Mouse (Mus musculus) bone marrow macrophage, adult 2 months (primary cell): ENCODE data around the gene Gm4353. TPM values are rescaled to one million over a fixed set of nuclear protein-coding genes. Genes with fewer than 3 reads are reported as not detected.

ENCODE experiments used
- H3K27ac ChIP-seq: 2 replicates; pipeline ENCODE4 v1.5.1; 2012; ENCODE audit warnings: low read depth, low read length; ENCODE audit not compliant: insufficient read depth
- H3K4me1 ChIP-seq: 2 replicates; pipeline ENCODE4 v1.6.1; 2012; ENCODE audit warnings: low read length; ENCODE audit not compliant: control insufficient read depth, insufficient read depth
- H3K4me3 ChIP-seq: 2 replicates; pipeline ENCODE4 v1.5.1; 2012; ENCODE audit warnings: mild to moderate bottlenecking, low read length, moderate library complexity; ENCODE audit not compliant: insufficient read depth
- CTCF ChIP-seq: IDR thresholded peaks from 2 replicates; pipeline ENCODE4 v1.5.1; 2012; ENCODE audit warnings: low read depth, mild to moderate bottlenecking, low read length, moderate library complexity
- POLR2A ChIP-seq: IDR thresholded peaks from 2 replicates; pipeline ENCODE4 v1.6.1; 2012; ENCODE audit warnings: mild to moderate bottlenecking, low read depth, low read length, borderline replicate concordance
- polyA plus RNA-seq: library from polyadenylated mRNA; stranded (reverse); fragments of >200 nt; gene quantifications from 2 replicates; pipeline ENCODE4 v1.2.4, GENCODE M21; 2012; ENCODE audit not compliant: missing spikeins, insufficient read depth, insufficient read length

Gene Gm4353
- polyA plus RNA-seq, 1 experiment: not detected

DNA sequence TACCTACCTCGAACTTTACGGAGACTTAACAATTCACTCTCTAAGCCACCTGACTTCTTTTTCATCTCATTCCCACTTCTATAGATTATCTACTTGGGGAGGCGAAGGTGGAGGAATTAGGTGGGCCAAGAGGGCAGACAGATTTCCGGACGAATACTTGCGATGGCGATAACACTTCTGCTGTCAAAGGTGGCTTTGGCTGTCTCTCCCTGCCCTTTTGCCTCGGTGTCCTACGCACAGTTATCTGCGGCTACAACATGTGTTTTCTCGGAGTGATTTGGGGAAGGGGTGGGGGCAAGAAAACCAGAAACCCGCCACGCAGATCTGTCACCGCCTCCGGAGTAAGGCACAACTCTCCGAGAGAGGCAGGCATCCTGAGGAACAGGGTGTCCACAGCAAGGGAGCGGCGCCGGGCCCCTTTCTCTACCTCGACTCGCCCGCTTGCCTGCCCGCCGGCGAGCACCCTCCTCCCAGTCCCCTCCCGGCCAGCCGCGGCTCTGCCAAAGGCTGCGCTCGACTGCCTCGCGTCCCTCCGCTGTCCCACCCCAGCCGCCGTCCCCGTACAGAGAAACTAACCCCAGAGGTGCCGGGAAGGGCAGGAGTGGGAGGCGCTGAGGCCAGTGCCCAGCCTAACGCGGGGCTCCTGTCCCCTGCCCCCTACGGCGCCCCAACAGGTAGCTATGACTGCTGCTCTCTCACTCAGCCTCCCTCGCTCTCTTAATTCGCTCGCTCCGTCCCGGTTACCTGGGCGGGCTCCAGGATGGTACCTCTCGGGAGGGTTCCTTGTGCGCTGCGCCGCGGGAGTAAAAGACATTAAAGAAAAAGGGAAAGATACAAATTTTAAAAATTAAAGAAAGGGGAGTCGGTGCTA lies 50.8 kb downstream of the Gm4353 start:
- peak overlapping the region; percentile 26 for H3K4me3 ChIP-seq
- H3K27ac ChIP-seq: no peak overlapping the region
- no peak for TF ChIP-seq POLR2A
- TF ChIP-seq CTCF: no peak
- no peaks in the 10 kb centered on the region for H3K4me1 ChIP-seq

Other genes with a start within 250 kb of the Gm4353 start
- not detected in 2 replicates for gene Sox6, start 45.8 kb downstream of the Gm4353 start, polyA plus RNA-seq
- 94.7 and 122 TPM in 2 replicates for gene 1110004F10Rik, start 45.2 kb downstream of the Gm4353 start, polyA plus RNA-seq
- gene Plekha7, start 223.7 kb upstream of the Gm4353 start, polyA plus RNA-seq: 1.1 TPM in 1 of 2 replicates, not detected in the other
- 493 and 501 TPM in 2 replicates for gene Rps13, start 249.6 kb upstream of the Gm4353 start, polyA plus RNA-seq